Mouse (Mus musculus): ENCODE results near the gene Wdr6.

The Wdr6 gene

DNA sequence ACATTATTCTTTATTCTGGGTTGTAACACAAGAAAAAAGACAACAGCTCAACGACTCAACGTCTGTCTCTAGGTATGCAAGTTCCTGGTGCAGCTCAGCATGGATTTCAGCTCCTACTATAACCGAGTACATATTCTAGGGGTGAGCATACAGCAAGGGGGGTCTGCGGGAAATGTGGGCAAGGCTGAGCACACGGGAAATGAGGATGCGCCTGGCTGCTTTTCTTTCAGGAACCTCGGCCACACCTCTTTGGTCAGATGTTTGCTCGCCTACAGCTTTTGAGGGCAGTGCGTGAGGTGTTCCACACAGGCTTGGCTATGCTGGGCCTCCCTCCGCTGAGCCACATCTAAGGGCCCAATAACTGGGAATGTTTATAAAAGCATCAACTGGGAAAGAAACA is 6.2 kb downstream of the Wdr6 start:
- DNase-seq: no peak

- DNase-seq: no peak
These were observed 7.1 kb downstream of the Wdr6 start for GRCm38 (mm10) chr9:108571401-108571973.

GRCm38 (mm10) chr9:108570207-108570896 is 8.2 kb downstream of the Wdr6 start:
- peak; percentile 77 to 82 for DNase-seq

GRCm38 (mm10) chr9:108569381-108570206 is 8.9 kb downstream of the Wdr6 start, which contains the start of gene Dalrd3:
Gene Dalrd3, plus strand, starts transcription at chr9:108569886.
- DNase-seq: peak; percentile 85 to 88

- DNase-seq: peak in 1 of 2 experiments; percentile 19
These were observed 10.0 kb downstream of the Wdr6 start for GRCm38 (mm10) chr9:108568511-108568921.

DNA sequence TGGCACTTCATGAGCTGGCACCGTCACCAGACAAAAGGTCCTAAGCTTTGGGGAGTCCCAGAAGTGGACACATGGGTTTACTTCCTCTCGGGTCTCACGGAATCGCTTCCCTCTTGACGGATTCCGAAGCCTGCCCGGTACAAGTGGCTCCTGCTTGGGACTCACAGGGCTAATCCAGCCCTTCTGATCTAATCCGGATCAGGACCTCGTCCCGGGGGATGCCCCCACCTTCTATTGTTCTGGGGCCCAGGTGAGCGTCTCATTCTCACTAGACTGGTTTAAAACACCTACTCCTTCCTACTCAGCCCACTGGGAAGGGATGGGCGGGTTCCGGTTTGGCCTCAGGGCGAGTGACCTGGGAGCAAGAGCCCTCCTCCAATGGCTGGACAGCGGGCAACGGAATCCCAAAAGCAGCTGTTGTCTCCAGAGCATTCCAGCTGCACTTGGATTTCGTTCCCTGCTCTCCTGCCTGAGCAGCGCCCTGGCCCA is 10.6 kb downstream of the Wdr6 start:
- peak in 1 of 2 experiments; percentile 21 for DNase-seq

DNA sequence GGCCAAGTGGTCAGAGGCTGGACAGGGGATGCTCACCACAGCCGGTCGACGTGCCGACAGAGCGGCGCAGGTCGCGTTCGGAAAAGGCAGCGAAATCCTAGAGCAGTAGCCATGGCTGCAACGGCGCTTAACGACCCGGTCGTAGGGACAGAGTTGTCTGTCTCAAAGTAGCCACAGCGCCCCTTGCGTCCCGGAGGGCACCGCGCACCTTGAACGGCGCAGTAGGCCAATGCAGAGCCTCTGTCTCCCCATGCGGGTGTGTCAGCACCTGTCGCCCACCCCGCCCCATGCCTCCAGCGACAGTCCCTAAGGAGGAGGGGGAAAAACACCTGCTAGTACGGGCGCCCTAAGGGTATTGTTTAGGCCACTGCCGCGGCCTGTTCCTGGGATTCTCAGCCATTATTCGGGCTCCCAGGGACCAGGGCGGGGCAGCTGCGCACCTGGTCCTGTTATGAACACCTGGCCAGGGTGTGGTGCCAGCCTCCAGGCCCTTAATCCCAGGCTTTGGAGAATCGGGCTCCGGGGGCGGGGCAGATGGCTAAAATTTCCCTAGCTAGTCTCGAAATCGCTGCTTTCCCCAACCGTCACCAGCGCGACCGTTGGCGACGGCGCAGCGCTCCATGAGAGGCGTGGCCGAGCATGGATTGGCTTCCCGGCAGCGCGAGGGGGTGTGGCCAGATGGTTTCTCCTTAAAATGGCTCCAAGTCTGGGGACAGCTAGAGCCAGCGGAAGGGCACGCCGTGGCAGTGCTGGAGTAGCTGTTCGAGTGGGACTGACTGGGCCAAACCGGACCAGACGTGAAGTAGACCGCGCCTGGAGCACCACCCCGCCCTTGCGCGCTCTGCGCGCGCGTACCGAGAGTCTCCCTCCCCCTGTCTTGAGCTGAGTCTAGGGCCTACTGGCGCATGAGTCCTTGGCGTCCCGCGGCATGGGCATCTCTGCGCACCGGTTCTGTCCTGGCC is 11.4 kb downstream of the Wdr6 start, which contains the start of gene Ndufaf3:
TSS of gene Ndufaf3 (minus strand) at position 620 of the 962 bp plus-strand sequence.
- peak; percentile 92 to 95 for DNase-seq

DNA sequence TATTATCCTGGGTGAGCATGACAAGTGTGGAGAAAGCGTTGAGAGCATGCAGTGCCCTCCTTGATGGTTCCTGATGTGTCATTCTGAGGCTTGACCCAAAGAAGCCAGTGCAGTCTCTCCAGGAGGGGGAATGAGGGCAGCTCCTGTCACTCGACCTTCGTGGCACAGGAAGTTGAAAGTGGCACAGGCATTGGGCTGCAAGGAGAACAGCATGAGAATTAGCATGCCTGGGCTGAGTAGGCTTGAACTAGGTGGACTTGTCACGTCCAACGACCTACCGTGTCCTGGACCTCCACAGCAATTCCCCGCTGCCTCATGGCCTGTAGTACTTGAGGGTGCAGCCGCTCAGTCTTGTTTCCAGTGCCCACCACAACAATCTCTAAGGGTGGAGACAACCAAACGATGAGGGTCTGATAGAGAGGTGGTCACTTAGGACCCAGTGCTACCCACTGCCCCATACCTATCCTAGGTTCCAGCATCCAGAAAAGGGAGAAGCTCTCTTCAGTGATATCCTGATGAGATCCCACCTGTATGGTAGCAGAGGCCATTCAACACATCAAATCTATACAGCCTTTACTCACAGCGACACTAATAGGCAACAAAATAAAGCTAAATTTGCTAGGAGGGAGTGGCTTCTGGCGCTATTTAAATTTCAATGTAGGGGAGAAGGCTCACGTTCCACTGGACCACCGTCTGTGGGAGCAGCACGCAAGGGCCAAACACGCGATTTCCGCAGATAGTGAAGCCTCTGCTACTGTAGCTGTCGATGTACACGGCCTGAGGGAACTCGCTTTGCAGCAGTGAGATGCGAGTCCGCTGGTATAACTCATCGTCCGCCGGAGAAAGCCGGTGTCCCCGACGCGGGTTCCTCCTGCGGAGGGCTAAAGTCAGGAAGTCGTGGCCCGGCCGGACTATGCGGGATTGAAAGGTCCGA is 12.4 kb downstream of the Wdr6 start:
- DNase-seq: no peak

GRCm38 (mm10) chr9:108564131-108564530 is 14.4 kb downstream of the Wdr6 start:
- no peak for DNase-seq

DNA sequence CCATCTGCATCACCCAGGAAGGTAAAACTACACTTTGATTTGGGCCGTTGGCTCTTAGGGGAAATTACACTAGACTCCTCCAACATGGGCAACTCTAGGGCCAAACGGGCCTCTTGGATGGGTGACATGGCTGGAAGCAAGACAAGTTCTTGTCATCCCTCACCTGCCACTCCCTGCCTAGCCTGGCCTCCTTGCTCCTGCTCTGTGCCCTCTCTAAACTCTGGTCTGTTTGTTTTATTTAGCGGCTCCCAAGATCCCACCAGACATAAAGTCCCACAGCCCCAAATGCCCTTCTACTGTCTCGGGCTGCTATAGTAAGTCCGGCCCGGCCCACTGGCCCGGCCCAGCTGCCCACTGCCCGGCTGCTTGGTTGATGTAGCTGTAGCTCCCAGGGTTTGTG is 14.9 kb downstream of the Wdr6 start:
- no peak for DNase-seq

DNA sequence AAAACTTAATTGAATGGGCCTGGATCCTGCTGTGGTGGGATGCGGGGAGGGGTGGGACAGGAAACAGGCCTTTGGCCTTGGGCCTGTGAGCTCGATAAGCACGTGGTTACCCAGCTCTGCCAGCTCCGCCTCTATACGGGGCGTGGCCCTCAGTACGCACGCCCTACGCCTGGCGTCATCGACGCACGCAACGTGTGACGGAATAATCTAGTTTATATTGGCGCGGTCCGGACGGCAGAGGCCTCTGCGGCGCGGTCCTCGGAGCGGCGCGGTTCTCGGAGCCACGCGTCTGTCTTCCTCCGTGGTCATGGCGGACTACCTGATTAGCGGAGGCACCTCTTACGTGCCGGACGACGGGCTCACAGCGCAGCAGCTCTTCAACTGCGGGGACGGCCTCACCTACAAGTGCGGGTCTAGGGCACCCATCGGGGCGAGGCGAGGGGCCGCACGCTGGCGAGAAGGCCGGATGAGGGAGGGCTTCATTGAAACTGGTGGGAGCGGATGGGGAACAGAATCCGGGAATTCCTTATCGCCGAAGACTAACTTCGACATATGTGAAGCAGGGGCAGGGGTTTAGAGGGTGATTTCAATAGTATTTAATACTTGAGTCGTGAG is 18.2 kb downstream of the Wdr6 start, which contains the start of gene Impdh2:
TSS of gene Impdh2 (plus strand) at position 60 of the 615 bp plus-strand sequence.
- DNase-seq: peak; percentile 89 to 92

- no peak for DNase-seq
These were observed 19.4 kb downstream of the Wdr6 start for GRCm38 (mm10) chr9:108559169-108559568.

GRCm38 (mm10) chr9:108546875-108547274 is 31.7 kb downstream of the Wdr6 start:
- no peak for DNase-seq

DNA sequence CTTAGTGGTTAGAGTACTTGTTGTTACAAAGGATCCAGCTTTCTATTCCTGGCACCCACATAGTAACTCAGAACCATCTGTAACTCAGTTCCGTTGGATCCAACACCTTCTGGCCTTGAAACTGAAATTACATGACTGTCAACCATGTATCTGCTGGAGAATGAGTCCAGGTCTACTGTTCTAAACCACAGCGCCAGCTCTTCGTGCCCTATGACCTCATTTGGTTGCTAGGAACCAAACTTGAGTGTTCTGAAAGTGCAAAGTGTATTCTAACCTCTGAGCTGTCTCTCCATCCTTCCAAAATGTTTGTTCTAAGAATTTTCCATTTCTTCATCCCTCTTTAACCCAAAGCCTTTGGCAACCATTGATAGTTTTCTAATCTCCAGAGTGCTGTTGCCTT is 32.6 kb downstream of the Wdr6 start:
- no peak for DNase-seq

DNA sequence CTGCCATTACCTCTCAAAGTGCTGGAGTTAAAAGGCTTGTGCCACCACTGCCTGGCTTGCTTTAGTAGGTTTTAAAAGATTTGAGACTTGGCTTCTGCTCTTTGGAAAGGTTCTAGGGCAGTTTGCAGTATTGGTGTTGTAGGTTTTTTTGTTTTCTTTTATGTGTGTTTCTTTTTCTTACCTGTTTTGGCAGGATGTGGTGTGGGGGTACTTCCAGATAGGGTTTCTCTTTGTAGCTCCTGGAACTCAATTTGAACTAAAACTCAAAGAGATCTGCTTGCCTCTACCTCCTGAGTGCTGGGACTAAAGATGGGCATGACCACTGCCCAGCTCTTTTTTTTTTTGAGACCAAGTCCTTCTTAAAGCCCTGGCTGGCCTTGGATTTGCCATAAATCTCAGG is 37.7 kb downstream of the Wdr6 start:
- no peak for DNase-seq

GRCm38 (mm10) chr9:108531496-108531895 is 47.0 kb downstream of the Wdr6 start:
- DNase-seq: no peak

DNA sequence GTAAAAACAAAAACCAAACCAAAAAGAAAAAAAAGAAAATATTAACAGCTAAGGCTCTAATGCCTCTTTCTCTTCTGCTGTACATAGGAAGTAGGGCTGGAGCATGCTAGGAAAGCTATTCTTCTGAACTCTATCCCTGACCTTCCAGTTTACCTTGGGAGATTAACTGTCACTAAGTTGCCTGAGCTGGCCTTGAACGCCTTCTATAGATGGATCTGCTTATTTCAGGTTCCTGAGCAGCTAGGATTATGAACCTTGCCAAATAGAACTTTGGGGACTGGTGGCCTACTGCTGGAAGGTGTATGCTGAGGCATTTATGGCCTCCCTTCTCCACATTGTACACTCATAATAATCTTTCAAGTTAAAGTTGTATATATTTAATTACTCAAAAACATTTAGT is 47.6 kb downstream of the Wdr6 start:
- no peak for DNase-seq

DNA sequence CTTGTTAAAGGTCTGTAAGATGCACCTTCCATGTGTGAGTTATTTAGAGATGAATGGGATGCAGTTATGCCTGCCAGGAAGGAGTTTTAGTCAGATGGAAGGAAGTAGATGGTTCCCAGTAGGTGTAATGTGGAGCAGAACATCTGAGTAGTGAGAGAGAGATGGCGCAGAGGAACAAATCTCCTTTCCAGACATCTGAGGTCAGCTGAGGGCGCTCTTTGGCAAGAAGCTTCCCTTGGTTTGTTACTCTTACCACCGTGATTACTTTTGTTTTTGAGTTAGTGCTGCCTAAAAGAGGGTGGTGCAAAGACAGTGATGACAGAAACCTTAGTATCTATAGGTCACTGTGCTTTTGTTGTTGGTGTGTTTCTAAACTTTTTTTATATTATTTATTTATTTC is 53.1 kb downstream of the Wdr6 start:
- no peak for DNase-seq

DNA sequence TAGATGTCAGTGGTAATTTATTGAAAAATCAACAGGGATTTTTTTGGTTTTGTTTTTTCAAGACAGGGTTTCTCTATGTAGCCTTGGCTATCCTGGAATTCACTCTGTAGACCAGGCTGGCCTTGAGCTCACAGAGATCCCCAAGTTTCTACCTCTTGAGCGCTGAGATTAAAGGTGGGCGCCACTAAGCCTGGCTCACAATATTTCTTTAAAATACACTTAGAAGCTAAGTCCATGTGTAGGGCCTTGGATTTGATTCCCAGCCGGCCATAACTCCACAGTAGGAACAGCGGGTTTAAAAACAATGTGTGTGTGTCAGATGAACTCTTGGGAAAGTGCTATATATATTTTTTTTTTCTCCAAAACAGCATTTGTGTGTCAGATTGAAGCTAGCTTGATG is 55.2 kb downstream of the Wdr6 start:
- no peak for DNase-seq

Measured in thymus, adult 18-20 months (tissue).